Mouse (Mus musculus) spleen, adult 12 weeks (tissue): ENCODE measurements at regions not wholly inside any gene's neighbourhood (a gene's known extent, or its start where the extent isn't known, plus 50 kb on each side); places are given as distances from the start of the nearest gene placed in this dataset.

Experiments
- DNase-seq: peaks from one replicate; pipeline ENCODE4 v3.0.0; 2022; ENCODE audit warnings: low spot score

GRCm38 (mm10) chr12:27060899-27061762 lies 281.2 kb downstream of the Sox11 start:
- no peak for DNase-seq

- no peak for DNase-seq
These were observed 282.5 kb downstream of the Sox11 start for GRCm38 (mm10) chr12:27059885-27060284.

- DNase-seq = no peak
These were observed 288.0 kb downstream of the Sox11 start for GRCm38 (mm10) chr12:27054411-27054810.

- no peak for DNase-seq
These were observed 304.5 kb downstream of the Sox11 start for GRCm38 (mm10) chr12:27037922-27038321.

- DNase-seq = no peak
These were observed 322.6 kb downstream of the Sox11 start for GRCm38 (mm10) chr12:27019751-27020150.

- no peak for DNase-seq
These were observed 324.0 kb downstream of the Sox11 start for GRCm38 (mm10) chr12:27018366-27018765.

GRCm38 (mm10) chr12:26999287-26999686 lies 343.1 kb downstream of the Sox11 start:
- DNase-seq = no peak

GRCm38 (mm10) chr12:26976284-26977065 lies 365.9 kb downstream of the Sox11 start:
- DNase-seq = no peak

- DNase-seq = no peak
These were observed 369.8 kb downstream of the Sox11 start for GRCm38 (mm10) chr12:26972495-26973113.

GRCm38 (mm10) chr12:26967018-26967737 lies 375.2 kb downstream of the Sox11 start:
- no peak for DNase-seq

- DNase-seq = no peak
These were observed 378.5 kb downstream of the Sox11 start for GRCm38 (mm10) chr12:26963917-26964316.

- DNase-seq = no peak
These were observed 402.5 kb downstream of the Sox11 start for GRCm38 (mm10) chr12:26939831-26940230.

GRCm38 (mm10) chr12:26937836-26938235 lies 404.5 kb downstream of the Sox11 start:
- no peak for DNase-seq

- DNase-seq = no peak
These were observed 405.5 kb downstream of the Sox11 start for GRCm38 (mm10) chr12:26936696-26937458.

GRCm38 (mm10) chr12:26930155-26930867 lies 412.1 kb downstream of the Sox11 start:
- DNase-seq = no peak

- no peak for DNase-seq
These were observed 436.2 kb downstream of the Sox11 start for GRCm38 (mm10) chr12:26906126-26906525.

- DNase-seq = no peak
These were observed 434.9 kb downstream of the Cmpk2 start for GRCm38 (mm10) chr12:26903894-26904272.

GRCm38 (mm10) chr12:26903073-26903893 lies 434.3 kb downstream of the Cmpk2 start:
- no peak for DNase-seq

- no peak for DNase-seq
These were observed 422.2 kb downstream of the Cmpk2 start for GRCm38 (mm10) chr12:26891190-26891589.

- DNase-seq = no peak
These were observed 417.6 kb downstream of the Cmpk2 start for GRCm38 (mm10) chr12:26886635-26887014.
